Mouse (Mus musculus): ENCODE results near the gene Cldnd1. TPM values are rescaled to one million over a fixed set of nuclear protein-coding genes. Genes with fewer than 3 reads are reported as not detected.

The Cldnd1 gene
- polyA plus RNA-seq, 1 experiment from 2014 or later = 113 TPM

DNA sequence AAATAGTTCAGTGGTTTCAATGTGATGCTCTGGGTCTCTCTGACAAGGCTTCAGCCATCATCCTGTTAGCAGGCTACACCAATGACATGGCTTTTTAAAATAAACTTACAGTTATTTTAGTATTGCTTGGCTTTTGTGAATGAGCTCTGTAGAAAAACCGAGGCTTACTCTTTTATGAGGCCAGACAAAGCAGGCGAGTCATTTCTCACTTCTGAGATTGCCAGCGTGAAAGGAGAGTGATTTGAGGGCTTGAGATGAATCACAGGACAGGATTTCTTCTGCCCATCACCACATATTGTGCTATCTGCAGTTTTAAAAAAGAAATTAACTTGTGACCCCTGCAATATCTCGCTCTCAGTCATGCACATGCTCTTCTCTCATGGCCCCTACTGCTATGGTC, 12.7 kb upstream of the Cldnd1 start:
- no peak overlapping the region for H3K27ac ChIP-seq (ENCODE audit: low read depth, low read length)
- H3K9ac ChIP-seq (ENCODE audit: low read depth, low read length) = no peak overlapping the region
- no peaks in the 10 kb centered on the region for H3K4me1 ChIP-seq (ENCODE audit: control insufficient read depth, insufficient read depth, low read length)
- ATAC-seq (replicated peaks; ENCODE audit: insufficient number of reproducible peaks, low FRiP score, low TSS enrichment) = no peak
- H3K9me3 ChIP-seq (replicated peaks; ENCODE audit: control insufficient read depth, low read length) = no peaks in the 10 kb centered on the region
- no peaks in the 10 kb centered on the region for H3K27me3 ChIP-seq (ENCODE audit: control insufficient read depth, insufficient read depth, low read length)
- H3K4me2 ChIP-seq = no peak overlapping the region
- H3K36me3 ChIP-seq (ENCODE audit: control insufficient read depth, insufficient read depth, low read length) = no peaks in the 10 kb centered on the region
- H3K4me3 ChIP-seq (ENCODE audit: low read depth, low read length) = no peak overlapping the region
- WGBS (ENCODE audit: insufficient replicate concordance) = 62% methylated on average over 4 of the region's 4 CpGs

DNA sequence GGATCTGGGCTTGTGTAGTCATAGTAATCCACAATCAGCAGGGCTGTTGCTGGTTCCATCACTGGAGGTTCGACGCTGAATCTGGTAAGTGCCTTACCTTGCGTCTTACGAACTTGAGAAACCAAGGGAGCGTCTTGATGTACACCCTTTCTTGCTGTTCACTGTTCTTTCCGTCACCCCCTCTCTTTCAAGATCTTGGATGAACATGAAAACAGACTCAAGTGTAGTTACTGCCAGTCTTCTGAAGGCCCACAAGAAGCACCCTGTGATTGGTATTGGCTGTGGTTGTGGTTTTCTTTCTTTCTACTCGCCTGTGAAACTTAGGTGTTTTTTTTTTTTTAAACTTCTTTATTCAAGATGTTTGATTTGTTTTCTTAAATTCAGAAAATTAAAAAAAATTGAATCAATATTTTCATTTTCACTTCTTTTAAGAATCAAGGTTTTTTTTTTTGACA, 9.0 kb upstream of the Cldnd1 start, which contains the start of gene Gpr15:
Gene Gpr15 (minus strand): TSS at position 405 of the 455 bp plus-strand sequence.
- no peak for ATAC-seq (replicated peaks; ENCODE audit: insufficient number of reproducible peaks, low FRiP score, low TSS enrichment)
- H3K9me3 ChIP-seq (replicated peaks; ENCODE audit: control insufficient read depth, low read length) = no peaks in the 10 kb centered on the region
- H3K4me3 ChIP-seq (ENCODE audit: low read depth, low read length) = no peak within 1 kb of the TSS
- no peaks in the 10 kb centered on the region for H3K27me3 ChIP-seq (ENCODE audit: control insufficient read depth, insufficient read depth, low read length)
- no peaks in the 10 kb centered on the region for H3K36me3 ChIP-seq (ENCODE audit: control insufficient read depth, insufficient read depth, low read length)
- no peak within 1 kb of the TSS for H3K9ac ChIP-seq (ENCODE audit: low read depth, low read length)
- 78% methylated on average over 7 of the region's 7 CpGs for WGBS (ENCODE audit: insufficient replicate concordance)
- H3K4me2 ChIP-seq = no peak within 1 kb of the TSS
- H3K27ac ChIP-seq (ENCODE audit: low read depth, low read length) = no peak within 1 kb of the TSS
- H3K4me1 ChIP-seq (ENCODE audit: control insufficient read depth, insufficient read depth, low read length) = no peaks in the 10 kb centered on the region

DNA sequence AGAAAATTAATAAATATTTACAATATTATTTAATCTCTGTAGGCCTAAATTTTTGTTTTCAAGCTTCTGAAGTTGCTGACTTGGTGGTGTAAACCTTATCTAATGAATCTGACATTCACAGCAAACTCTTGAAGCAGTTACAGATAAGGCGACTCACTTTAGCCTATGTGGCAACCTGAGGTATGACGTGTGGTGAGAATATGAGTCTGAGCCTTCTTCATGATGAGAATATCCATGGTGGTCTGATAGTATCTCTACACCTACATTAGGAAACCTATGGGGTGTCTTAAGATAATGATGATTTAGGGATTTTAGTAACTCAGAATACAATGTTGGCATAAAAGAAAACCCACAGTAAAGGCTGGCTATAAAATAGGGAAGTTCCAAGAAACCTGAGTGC, 5.4 kb upstream of the Cldnd1 start:
- WGBS (ENCODE audit: insufficient replicate concordance) = 72% methylated on average over 2 of the region's 2 CpGs
- H3K4me1 ChIP-seq (ENCODE audit: control insufficient read depth, insufficient read depth, low read length) = no peaks in the 10 kb centered on the region
- H3K4me3 ChIP-seq (ENCODE audit: low read depth, low read length) = no peak overlapping the region
- H3K36me3 ChIP-seq (ENCODE audit: control insufficient read depth, insufficient read depth, low read length) = no peaks in the 10 kb centered on the region
- no peaks in the 10 kb centered on the region for H3K27me3 ChIP-seq (ENCODE audit: control insufficient read depth, insufficient read depth, low read length)
- no peak overlapping the region for H3K27ac ChIP-seq (ENCODE audit: low read depth, low read length)
- no peak for ATAC-seq (replicated peaks; ENCODE audit: insufficient number of reproducible peaks, low FRiP score, low TSS enrichment)
- no peak overlapping the region for H3K9ac ChIP-seq (ENCODE audit: low read depth, low read length)
- H3K4me2 ChIP-seq = no peak overlapping the region
- no peaks in the 10 kb centered on the region for H3K9me3 ChIP-seq (replicated peaks; ENCODE audit: control insufficient read depth, low read length)

DNA sequence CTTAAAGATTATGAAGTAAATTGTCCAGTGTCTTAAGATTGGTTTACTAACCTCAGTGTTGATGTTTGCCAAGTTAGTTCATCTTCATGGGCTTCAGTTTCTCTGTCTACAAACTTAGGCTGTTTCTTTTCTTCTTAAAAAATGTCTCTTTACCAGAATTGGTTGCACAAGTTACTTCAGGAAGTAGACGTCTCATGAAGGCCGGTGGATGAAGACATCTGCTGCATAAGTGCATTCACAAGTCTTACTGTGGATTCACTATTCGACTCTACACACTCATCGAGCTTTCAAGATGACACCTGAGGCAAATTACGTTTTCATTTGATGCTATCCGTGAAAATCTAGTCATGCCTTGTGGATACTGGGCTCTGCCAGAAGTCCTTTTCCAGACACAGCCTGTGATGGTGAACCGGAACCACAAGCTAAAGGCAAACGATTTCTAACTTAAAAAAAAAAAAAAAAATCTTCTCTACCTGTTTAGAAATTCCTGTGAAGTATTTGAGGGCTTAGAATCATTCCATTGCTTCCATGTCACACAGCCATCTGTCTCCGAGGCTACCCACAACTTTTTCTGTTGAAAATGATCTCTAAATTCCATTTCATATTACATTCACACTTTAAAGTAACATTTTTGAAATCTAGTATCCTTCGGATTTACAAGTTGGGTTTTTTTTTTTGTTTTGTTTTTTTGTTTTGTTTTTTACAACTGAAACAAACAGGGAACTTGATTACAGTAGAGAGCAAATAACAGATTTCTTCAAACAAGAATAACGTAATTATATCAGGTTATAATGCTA, 832 bp upstream of the Cldnd1 start:
- Histone ChIP-seq H3K36me3 (ENCODE audit: control insufficient read depth, insufficient read depth, low read length) (peaks cover 7% of the 10 kb centered on the region; the same call in 1 of the 2 replicates), H3K9ac (ENCODE audit: low read depth, low read length) (no peak overlapping the region), H3K27me3 (ENCODE audit: control insufficient read depth, insufficient read depth, low read length) (no peaks in the 10 kb centered on the region), H3K4me3 (ENCODE audit: low read depth, low read length) (peak overlapping the region; percentile 72; the same call in 1 of the 2 replicates), H3K9me3 (replicated peaks; ENCODE audit: control insufficient read depth, low read length) (no peaks in the 10 kb centered on the region), H3K27ac (ENCODE audit: low read depth, low read length) (no peak overlapping the region), H3K4me1 (ENCODE audit: control insufficient read depth, insufficient read depth, low read length) (peaks cover 5% of the 10 kb centered on the region), H3K4me2 (no peak overlapping the region)
- 78% methylated on average over 11 of the region's 11 CpGs for WGBS (ENCODE audit: insufficient replicate concordance)
- ATAC-seq (replicated peaks; ENCODE audit: insufficient number of reproducible peaks, low FRiP score, low TSS enrichment) = no peak

DNA sequence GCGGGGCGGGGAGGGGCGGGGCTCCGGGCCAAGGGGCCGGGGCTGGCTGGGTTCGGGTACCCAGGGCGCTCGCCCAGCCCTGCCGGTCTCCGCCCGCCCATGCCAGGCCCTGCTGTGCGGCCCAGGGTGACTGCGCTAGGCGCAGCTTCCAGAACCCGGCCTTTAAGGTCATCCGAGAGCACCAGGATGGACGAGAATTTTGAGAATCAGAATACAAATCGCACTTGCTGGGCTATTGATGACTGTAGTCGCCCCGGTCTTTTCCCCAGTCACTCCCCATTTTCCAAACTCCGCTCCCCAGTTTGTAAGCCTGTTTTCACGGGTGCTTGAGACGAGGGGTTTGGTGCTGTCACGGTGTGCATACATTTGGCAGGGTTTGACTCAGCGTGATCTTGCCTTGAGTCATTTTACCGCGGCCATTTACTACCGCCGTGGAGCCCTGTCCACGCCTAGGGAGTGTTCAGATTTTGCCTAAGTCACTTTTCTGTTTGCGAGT, 514 bp downstream of the Cldnd1 start:
- ATAC-seq (replicated peaks; ENCODE audit: insufficient number of reproducible peaks, low FRiP score, low TSS enrichment) = peak; percentile 90
- H3K27me3 ChIP-seq (ENCODE audit: control insufficient read depth, insufficient read depth, low read length) = no peaks in the 10 kb centered on the region
- H3K9me3 ChIP-seq (replicated peaks; ENCODE audit: control insufficient read depth, low read length) = no peaks in the 10 kb centered on the region
- H3K4me3 ChIP-seq (ENCODE audit: low read depth, low read length) = peak overlapping the region; percentile 72
- WGBS (ENCODE audit: insufficient replicate concordance) = 1% methylated on average over 27 of the region's 31 CpGs
- peaks cover 19% of the 10 kb centered on the region; the same call in 1 of the 2 replicates for H3K36me3 ChIP-seq (ENCODE audit: control insufficient read depth, insufficient read depth, low read length)
- peak overlapping the region; percentile 80 for H3K4me2 ChIP-seq
- H3K4me1 ChIP-seq (ENCODE audit: control insufficient read depth, insufficient read depth, low read length) = peaks cover 5% of the 10 kb centered on the region
- H3K9ac ChIP-seq (ENCODE audit: low read depth, low read length) = peak overlapping the region; percentile 83
- H3K27ac ChIP-seq (ENCODE audit: low read depth, low read length) = peak overlapping the region; percentile 85

DNA sequence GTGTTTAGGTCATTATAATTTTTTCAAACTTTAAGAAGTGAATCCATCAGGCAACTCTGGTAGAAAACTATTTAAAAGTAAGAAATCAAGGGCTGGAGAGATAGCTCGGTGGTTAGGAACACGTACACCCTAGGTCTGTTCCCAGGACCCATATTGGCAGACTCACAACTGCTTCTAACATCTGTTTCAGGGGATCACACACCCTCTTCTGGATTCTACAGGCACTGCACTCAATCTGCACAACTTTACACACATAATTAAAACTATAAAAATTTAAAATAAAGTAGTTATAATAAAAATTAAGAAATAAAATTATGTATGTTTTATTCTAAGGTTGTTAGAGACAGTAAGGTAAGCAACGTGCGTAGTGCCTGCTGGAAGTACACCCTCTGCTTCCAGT, 10.5 kb downstream of the Cldnd1 start:
- WGBS (ENCODE audit: insufficient replicate concordance) = 83% methylated on average over 4 of the region's 4 CpGs

DNA sequence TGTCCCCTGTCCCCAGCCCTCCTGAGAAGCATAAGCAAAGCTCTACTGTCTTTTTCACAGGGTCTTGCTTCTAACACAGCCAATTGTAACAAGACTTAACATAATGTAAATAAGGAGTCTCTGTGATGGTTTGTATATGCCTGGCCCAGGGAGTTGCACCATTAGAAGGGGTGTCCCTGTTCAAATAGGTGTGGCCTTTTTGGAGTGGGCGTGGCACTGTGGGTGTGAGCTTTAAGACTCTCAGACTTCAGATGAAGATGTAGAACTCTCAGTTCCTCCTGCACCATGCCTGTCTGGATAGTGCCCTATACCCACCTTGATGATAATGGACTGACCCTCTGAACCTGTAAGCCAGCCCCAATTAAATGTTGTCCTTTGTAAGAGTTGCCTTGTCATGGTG, 11.1 kb downstream of the Cldnd1 start:
- no peaks in the 10 kb centered on the region for H3K9me3 ChIP-seq (replicated peaks; ENCODE audit: control insufficient read depth, low read length)
- no peaks in the 10 kb centered on the region for H3K27me3 ChIP-seq (ENCODE audit: control insufficient read depth, insufficient read depth, low read length)
- WGBS (ENCODE audit: insufficient replicate concordance) = 91% methylated on average over 1 of the region's 1 CpGs
- H3K4me1 ChIP-seq (ENCODE audit: control insufficient read depth, insufficient read depth, low read length) = no peaks in the 10 kb centered on the region
- H3K4me3 ChIP-seq (ENCODE audit: low read depth, low read length) = no peak overlapping the region
- no peak overlapping the region for H3K9ac ChIP-seq (ENCODE audit: low read depth, low read length)
- peaks cover 3% of the 10 kb centered on the region; the same call in 1 of the 2 replicates for H3K36me3 ChIP-seq (ENCODE audit: control insufficient read depth, insufficient read depth, low read length)
- no peak for ATAC-seq (replicated peaks; ENCODE audit: insufficient number of reproducible peaks, low FRiP score, low TSS enrichment)
- no peak overlapping the region for H3K27ac ChIP-seq (ENCODE audit: low read depth, low read length)
- H3K4me2 ChIP-seq = no peak overlapping the region

More for the DNA sequence above, 10.5 kb downstream of the Cldnd1 start:
- Histone ChIP-seq H3K4me3 (ENCODE audit: low read depth, low read length) (no peak overlapping the region), H3K27me3 (ENCODE audit: control insufficient read depth, insufficient read depth, low read length) (no peaks in the 10 kb centered on the region), H3K9ac (ENCODE audit: low read depth, low read length) (no peak overlapping the region), H3K4me2 (no peak overlapping the region), H3K9me3 (replicated peaks; ENCODE audit: control insufficient read depth, low read length) (no peaks in the 10 kb centered on the region), H3K36me3 (ENCODE audit: control insufficient read depth, insufficient read depth, low read length) (peaks cover 4% of the 10 kb centered on the region; the same call in 1 of the 2 replicates), H3K27ac (ENCODE audit: low read depth, low read length) (no peak overlapping the region), H3K4me1 (ENCODE audit: control insufficient read depth, insufficient read depth, low read length) (no peaks in the 10 kb centered on the region)
- ATAC-seq (replicated peaks; ENCODE audit: insufficient number of reproducible peaks, low FRiP score, low TSS enrichment) = no peak

DNA sequence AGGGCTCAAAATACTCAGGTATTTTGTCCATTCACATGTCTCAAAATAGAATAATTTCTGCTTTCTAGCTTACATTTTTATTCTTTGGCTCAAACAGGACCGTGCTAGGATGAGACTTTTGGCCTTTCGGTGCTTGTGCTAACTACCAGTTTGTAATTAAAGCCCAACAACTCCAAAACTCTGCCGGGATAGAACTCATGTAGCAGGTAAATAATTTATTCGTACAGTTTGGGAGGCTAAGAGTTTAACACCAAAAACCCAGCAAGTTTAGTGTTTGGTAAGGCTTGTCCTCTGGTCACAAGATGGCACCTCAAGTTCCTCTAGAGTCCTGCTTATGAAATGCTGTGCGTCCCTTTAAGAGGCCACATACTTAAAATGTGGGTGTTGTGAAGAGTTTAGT, 13.0 kb downstream of the Cldnd1 start:
- Histone ChIP-seq H3K4me1 (ENCODE audit: control insufficient read depth, insufficient read depth, low read length) (no peaks in the 10 kb centered on the region), H3K27me3 (ENCODE audit: control insufficient read depth, insufficient read depth, low read length) (no peaks in the 10 kb centered on the region), H3K9ac (ENCODE audit: low read depth, low read length) (no peak overlapping the region), H3K36me3 (ENCODE audit: control insufficient read depth, insufficient read depth, low read length) (no peaks in the 10 kb centered on the region), H3K4me2 (no peak overlapping the region), H3K27ac (ENCODE audit: low read depth, low read length) (no peak overlapping the region), H3K4me3 (ENCODE audit: low read depth, low read length) (no peak overlapping the region), H3K9me3 (replicated peaks; ENCODE audit: control insufficient read depth, low read length) (no peaks in the 10 kb centered on the region)
- WGBS (ENCODE audit: insufficient replicate concordance) = 85% methylated on average over 5 of the region's 5 CpGs
- no peak for ATAC-seq (replicated peaks; ENCODE audit: insufficient number of reproducible peaks, low FRiP score, low TSS enrichment)

Measured in heart, embryonic 11.5 days (tissue).